Mouse (Mus musculus) hindbrain, embryonic 14.5 days (tissue): ENCODE results near the gene Ddc. TPM values are rescaled to one million over a fixed set of nuclear protein-coding genes. Genes with fewer than 3 reads are reported as not detected.
A peak's percentile ranks its signal among the peaks of the same experiment; 100 is the strongest.

Source experiments
- ATAC-seq: fragments of 200-750 bp; cut with Nextera tagmentation; 2 replicates; pipeline ENCODE4 v1.8.0; 2017; ENCODE audit warnings: moderate number of reproducible peaks, mild to moderate bottlenecking, moderate TSS enrichment, moderate library complexity; ENCODE audit not compliant: low FRiP score
- DNase-seq: peaks from one replicate; pipeline ENCODE4 v3.0.0-alpha.2; 2015; ENCODE audit warnings: low spot score
- H3K27ac ChIP-seq: fragments of 300-500 bp; sonication (generic); 2 replicates; pipeline ENCODE4 v1.5.1; 2014; ENCODE audit warnings: mild to moderate bottlenecking, moderate library complexity
- H3K27me3 ChIP-seq: fragments of 300-500 bp; sonication (generic); 2 replicates; pipeline ENCODE4 v1.6.1; 2014; ENCODE audit warnings: mild to moderate bottlenecking, low read length, mixed read lengths; ENCODE audit not compliant: control insufficient read depth, insufficient read depth
- H3K36me3 ChIP-seq: fragments of 300-500 bp; sonication (generic); replicated peaks from 2 replicates; pipeline ENCODE4 v1.6.1; 2014; ENCODE audit not compliant: control insufficient read depth, insufficient read depth
- H3K4me1 ChIP-seq: fragments of 300-500 bp; sonication (generic); replicated peaks from 2 replicates; pipeline ENCODE4 v1.6.1; 2014; ENCODE audit warnings: antibody characterized with exemption, low read length, mixed read lengths; ENCODE audit not compliant: control insufficient read depth, insufficient read depth
- H3K4me2 ChIP-seq: fragments of 300-500 bp; sonication (generic); replicated peaks from 2 replicates; pipeline ENCODE4 v1.6.1; 2014; ENCODE audit warnings: mild to moderate bottlenecking, moderate library complexity
- H3K4me3 ChIP-seq: fragments of 300-500 bp; sonication (generic); replicated peaks from 2 replicates; pipeline ENCODE4 v1.5.1; 2014; ENCODE audit warnings: mild to moderate bottlenecking, low read length
- H3K9ac ChIP-seq: fragments of 300-500 bp; sonication (generic); 2 replicates; pipeline ENCODE4 v1.6.1; 2014
- H3K9me3 ChIP-seq: fragments of 300-500 bp; sonication (generic); 2 replicates; pipeline ENCODE4 v1.6.1; 2016; ENCODE audit warnings: low read length; ENCODE audit not compliant: control insufficient read depth
- WGBS: fragments of 180-500 bp; shearing (Covaris S2); extraction: QIAGEN DNeasy Blood & Tissue Kit; methylation state at CpG from one replicate; pipeline ENCODE4 v1.1.7; 2014; 5-methylcytosine and 5-hydroxymethylcytosine counted together
- polyA plus RNA-seq: library from polyadenylated mRNA; unstranded; fragments of >200 nt; fragmentation: Nextera tagmentation; extraction: Ambion mirVana; gene quantifications from 2 replicates; pipeline ENCODE4 v1.2.1, GENCODE M21; 2014

Ddc gene
- polyA plus RNA-seq, 1 experiment from 2014 or later, result 7.0 TPM

- H3K4me2 ChIP-seq, result no peak overlapping the region
- 72% methylated on average over 6 of the region's 6 CpGs for WGBS
- no peaks in the 10 kb centered on the region for H3K9me3 ChIP-seq
- no peaks in the 10 kb centered on the region for H3K27me3 ChIP-seq
- 0 out of 2 replicates have a peak overlapping the region, but pooled peaks have one; percentile 17 for H3K27ac ChIP-seq
- ATAC-seq (no peak), DNase-seq (no peak)
- H3K4me1 ChIP-seq, result peaks cover 52% of the 10 kb centered on the region
- H3K9ac ChIP-seq, result no peak overlapping the region
- no peaks in the 10 kb centered on the region for H3K36me3 ChIP-seq
- H3K4me3 ChIP-seq, result no peak overlapping the region
These were observed 72.3 kb downstream of the Ddc start for GRCm38 (mm10) chr11:11825670-11826069.

DNA sequence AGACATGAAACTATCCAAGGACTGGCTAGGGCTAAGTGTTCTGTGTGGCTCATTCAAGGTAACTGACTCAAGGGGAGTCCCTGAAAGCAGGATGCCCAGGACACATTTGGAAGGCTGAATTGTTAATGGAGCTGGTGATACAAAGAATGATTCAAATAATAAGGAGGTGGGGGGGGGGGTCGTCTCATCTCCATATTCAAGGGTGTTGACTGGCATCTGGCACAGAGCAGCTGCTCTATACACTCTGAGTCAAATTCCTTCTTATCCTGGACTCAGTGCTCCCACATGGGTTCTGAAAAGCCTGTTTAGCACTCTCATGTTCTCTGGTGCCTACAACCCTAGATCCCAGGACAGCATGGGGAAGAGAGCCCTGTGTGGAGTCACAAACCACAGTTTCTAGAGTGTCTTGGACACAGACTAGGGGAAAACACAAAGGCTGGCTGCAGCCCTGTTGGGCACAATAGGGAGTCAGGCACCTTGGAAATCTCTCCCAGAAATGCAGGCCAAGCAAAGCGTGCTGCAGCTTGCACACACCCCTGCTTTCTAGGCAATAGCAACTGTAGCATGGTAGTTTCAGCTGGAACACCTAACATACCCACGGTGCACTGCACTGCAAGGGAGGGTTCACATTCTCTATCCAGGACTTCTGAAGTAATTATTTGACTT lies 72.8 kb downstream of the Ddc start:
- no peaks in the 10 kb centered on the region for H3K27me3 ChIP-seq
- H3K4me3 ChIP-seq, result no peak overlapping the region
- DNase-seq, result no peak
- H3K4me2 ChIP-seq, result no peak overlapping the region
- H3K9ac ChIP-seq, result no peak overlapping the region
- no peaks in the 10 kb centered on the region for H3K36me3 ChIP-seq
- WGBS, result 39% methylated on average over 3 of the region's 3 CpGs
- peak overlapping the region; percentile 36; the same call in 1 of the 2 replicates for H3K27ac ChIP-seq
- H3K9me3 ChIP-seq, result no peaks in the 10 kb centered on the region
- peaks cover 52% of the 10 kb centered on the region for H3K4me1 ChIP-seq
- no peak for ATAC-seq

DNA sequence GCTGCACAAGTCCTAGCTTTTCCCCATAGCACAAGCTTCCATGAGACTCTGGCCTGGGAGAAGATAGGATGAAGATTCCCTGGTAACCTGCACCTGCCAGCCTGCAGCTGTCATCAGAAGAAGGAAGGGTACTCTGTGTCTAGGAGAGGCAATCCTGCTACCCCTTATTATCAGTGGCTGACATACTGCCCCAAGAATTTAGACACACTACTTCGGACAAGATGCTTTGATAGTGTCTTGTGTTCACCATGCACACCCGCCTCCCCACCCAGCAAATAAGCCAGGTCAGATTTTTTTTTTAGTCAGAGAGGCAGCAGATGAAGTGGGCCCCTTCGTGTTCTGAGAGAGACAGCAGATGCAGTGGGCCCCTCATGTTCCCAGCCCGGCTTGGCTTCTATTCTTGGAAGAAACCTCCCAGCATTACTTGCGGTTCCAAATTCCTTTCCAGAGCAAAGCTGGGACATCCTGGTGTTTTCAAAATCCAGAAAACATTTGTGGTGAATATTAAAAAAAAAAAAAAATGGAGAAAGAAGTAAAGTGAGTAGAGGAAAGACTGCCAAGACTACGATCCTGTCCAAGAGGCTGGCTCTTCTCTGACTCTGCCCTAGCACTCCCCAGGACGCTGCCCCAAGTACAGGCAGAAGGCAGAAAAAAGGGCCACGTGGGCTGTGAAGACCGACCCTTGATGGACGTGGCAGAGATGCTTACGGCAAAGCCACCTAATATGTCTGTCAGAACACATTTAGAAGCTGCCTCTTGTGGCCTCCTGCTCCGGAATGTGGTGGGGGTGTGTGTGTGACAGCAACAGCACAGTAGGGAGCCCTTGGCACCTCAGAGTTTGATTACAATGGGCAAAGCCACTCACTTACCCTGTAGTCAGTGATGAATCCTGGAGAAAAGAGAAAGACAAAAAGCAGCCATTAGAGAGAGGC lies 73.7 kb downstream of the Ddc start:
- Histone ChIP-seq H3K4me2 (no peak overlapping the region), H3K4me3 (no peak overlapping the region), H3K9ac (no peak overlapping the region), H3K36me3 (no peaks in the 10 kb centered on the region), H3K9me3 (no peaks in the 10 kb centered on the region), H3K27ac (peak overlapping the region; percentile 36; the same call in 1 of the 2 replicates), H3K27me3 (no peaks in the 10 kb centered on the region), H3K4me1 (peaks cover 45% of the 10 kb centered on the region)
- 12% methylated on average over 12 of the region's 12 CpGs for WGBS
- ATAC-seq (no peak), DNase-seq (no peak)

DNA sequence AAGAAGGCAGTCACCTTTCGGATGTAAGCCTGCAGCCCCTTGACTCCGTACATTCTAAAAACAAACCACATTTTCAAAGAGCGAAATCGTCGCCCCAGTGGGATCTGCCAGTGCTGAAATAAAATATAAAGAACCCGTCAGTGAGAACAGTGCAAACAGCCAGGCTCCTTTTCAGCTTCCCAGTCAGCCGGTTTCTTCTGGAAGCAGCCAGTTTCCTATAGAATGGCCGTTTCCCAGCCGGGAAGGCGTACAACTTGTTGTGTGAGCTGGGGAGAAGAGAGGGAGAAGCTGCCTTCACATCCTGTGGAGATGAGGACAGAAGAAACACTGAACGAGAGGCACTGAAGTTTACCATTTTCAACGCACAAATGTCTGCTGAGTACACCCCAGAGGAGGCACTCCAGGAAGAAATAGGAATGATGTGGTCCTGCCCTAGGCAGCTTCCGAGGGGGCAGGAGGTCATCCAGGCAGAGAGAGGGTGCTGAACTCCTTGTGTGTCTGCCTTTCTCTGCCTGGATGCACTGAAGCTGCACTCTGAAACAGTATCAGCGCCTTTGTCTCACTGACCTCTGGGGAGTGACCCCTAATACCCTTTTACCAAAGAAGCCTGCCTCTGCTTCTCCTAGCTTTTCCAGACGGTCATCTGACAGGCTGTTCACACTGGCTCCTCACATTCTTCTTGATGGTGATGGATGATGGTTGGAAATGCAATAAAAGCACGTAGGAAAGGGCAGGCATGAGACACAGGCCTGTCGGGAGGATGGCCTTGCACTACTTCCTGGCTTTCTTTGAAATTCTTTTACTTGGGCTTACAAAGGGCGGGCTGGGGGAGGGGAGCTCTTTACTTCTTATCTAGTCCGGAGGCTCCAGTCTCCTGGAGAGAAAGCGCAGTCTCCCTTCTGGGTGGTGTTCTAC lies 75.5 kb downstream of the Ddc start:
- H3K27ac ChIP-seq, result peak overlapping the region; percentile 49
- peak overlapping the region; percentile 48 for H3K9ac ChIP-seq
- H3K4me2 ChIP-seq, result peak overlapping the region; percentile 33
- ATAC-seq (peak; percentile 13; the same call in 1 of the 2 replicates), DNase-seq (peak; percentile 60)
- 8% methylated on average over 20 of the region's 20 CpGs for WGBS
- no peaks in the 10 kb centered on the region for H3K9me3 ChIP-seq
- peaks cover 37% of the 10 kb centered on the region for H3K4me1 ChIP-seq
- no peaks in the 10 kb centered on the region for H3K36me3 ChIP-seq
- no peaks in the 10 kb centered on the region for H3K27me3 ChIP-seq
- H3K4me3 ChIP-seq, result no peak overlapping the region

- ATAC-seq (peak; percentile 85), DNase-seq (peak; percentile 83)
- Histone ChIP-seq H3K27me3 (no peaks in the 10 kb centered on the region), H3K36me3 (no peaks in the 10 kb centered on the region), H3K27ac (peak overlapping the region; percentile 49), H3K4me3 (no peak overlapping the region), H3K4me2 (peak overlapping the region; percentile 33), H3K9ac (peak overlapping the region; percentile 48), H3K9me3 (no peaks in the 10 kb centered on the region), H3K4me1 (peaks cover 37% of the 10 kb centered on the region)
- WGBS, result 8% methylated on average over 16 of the region's 16 CpGs
These were observed 76.5 kb downstream of the Ddc start for GRCm38 (mm10) chr11:11821387-11821975.

DNA sequence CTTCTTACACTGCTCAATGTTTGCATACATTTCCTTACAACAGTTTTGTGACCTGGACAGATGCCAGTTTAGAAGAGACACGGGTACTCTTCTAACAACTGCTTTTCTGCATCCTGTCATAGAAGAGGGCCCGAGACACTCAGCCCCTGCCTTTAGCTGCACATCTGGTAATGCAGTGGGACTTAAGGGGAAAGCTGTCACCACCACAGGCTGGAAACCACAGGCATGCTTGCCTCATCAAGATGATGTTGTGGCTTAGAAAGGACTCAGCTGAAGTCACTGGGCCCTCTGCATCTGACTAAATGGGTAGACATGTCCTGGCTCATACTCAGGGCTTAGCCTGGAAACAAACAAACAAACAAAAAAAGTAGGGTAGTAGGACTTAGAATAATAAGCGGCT lies 77.2 kb downstream of the Ddc start:
- H3K27ac ChIP-seq, result 0 out of 2 replicates have a peak overlapping the region, but pooled peaks have one; percentile 47
- no peak overlapping the region for H3K9ac ChIP-seq
- 68% methylated on average over 3 of the region's 3 CpGs for WGBS
- no peaks in the 10 kb centered on the region for H3K36me3 ChIP-seq
- ATAC-seq, result no peak
- H3K27me3 ChIP-seq, result no peaks in the 10 kb centered on the region
- H3K4me2 ChIP-seq, result no peak overlapping the region
- no peak for DNase-seq
- no peaks in the 10 kb centered on the region for H3K9me3 ChIP-seq
- no peak overlapping the region for H3K4me3 ChIP-seq
- H3K4me1 ChIP-seq, result peaks cover 37% of the 10 kb centered on the region

DNA sequence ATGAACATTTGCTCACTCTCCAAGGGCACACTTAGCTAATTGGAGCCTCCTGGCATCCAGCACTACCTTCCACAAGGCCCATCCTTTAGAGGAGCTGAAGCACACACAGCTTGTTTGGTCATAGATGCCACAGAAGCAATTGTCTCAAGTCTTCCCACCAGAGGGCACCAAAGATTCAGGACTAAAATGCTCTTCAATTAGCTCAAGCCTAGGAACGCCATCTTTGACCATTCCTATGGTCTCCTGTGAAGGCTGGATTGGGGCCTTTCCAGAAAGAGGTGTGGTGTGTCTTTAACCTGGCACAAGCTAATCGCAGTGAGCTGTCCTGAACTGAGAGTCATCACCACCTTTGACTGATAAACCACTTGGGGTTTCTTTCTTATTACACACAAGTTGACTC lies 77.7 kb downstream of the Ddc start:
- H3K4me3 ChIP-seq, result no peak overlapping the region
- no peaks in the 10 kb centered on the region for H3K27me3 ChIP-seq
- H3K27ac ChIP-seq, result no peak overlapping the region
- ATAC-seq, result peak; percentile 68
- WGBS, result 2% methylated on average over 2 of the region's 2 CpGs
- H3K9ac ChIP-seq, result no peak overlapping the region
- peaks cover 36% of the 10 kb centered on the region for H3K4me1 ChIP-seq
- H3K4me2 ChIP-seq, result no peak overlapping the region
- H3K9me3 ChIP-seq, result no peaks in the 10 kb centered on the region
- H3K36me3 ChIP-seq, result no peaks in the 10 kb centered on the region
- peak; percentile 97 for DNase-seq

DNA sequence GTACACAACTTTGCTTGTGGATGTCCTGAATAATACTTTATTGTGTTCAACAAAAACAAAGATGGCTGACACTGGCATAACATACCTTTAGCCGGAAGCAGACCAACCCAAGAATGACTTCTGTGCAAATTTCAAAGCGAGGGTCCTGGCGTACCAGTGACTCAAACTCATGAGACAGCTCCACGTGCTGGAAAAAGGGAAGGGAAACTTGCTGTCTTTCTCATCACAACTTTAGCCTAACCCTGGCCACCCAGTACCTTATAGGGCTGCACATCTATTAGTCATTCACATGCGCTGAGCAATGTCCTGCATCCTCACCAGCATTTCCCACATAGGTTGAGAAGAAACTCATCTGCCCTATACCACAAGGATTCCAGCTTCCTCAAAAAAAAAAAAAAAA lies 78.7 kb downstream of the Ddc start:
- Histone ChIP-seq H3K4me2 (no peak overlapping the region), H3K27ac (no peak overlapping the region), H3K4me3 (no peak overlapping the region), H3K9ac (no peak overlapping the region), H3K36me3 (no peaks in the 10 kb centered on the region), H3K4me1 (peaks cover 26% of the 10 kb centered on the region), H3K9me3 (no peaks in the 10 kb centered on the region), H3K27me3 (no peaks in the 10 kb centered on the region)
- DNase-seq, result no peak
- no peak for ATAC-seq
- 91% methylated on average over 5 of the region's 5 CpGs for WGBS
